Mouse (Mus musculus): ENCODE measurements around the gene Prss36.

The Prss36 gene

DNA sequence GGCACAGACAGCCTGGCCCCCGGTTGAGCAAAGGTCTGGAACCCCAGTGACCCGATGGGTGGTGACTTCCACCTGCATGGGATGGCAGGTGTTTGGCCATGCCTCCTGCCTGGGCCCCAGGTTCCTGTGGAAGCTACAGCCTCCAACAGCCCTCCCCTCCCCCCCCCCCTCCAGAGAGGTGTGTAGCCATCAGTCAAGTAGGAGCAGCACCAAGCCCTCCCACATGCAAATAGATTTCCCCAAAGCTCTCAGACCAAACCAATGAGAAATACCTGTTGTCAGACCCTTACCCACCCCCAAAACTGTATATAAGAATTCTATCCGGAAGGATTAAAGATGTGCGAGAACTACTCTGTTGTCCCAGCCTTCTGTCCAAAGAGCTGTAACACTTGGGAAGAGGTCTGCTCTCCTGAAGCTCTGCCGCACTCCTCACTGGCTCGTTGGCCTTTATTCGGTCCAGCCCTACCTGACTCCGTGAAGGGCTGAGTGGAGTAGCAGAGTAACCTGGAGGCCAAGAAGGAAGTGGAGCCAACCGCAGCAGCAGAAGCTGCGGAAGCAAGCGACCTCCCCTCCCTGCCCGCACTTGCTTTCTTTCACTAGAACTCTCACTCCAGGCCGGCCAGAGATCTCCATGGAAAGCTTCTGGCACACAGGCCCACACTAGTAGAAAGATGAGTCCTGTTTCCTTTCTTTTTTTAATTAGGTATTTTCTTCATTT is 6.5 kb upstream of the Prss36 start:
- TF ChIP-seq GATA4 (IDR thresholded peaks at IDR 0.05; ENCODE audit: insufficient replicate concordance, low read length), result no peak

DNA sequence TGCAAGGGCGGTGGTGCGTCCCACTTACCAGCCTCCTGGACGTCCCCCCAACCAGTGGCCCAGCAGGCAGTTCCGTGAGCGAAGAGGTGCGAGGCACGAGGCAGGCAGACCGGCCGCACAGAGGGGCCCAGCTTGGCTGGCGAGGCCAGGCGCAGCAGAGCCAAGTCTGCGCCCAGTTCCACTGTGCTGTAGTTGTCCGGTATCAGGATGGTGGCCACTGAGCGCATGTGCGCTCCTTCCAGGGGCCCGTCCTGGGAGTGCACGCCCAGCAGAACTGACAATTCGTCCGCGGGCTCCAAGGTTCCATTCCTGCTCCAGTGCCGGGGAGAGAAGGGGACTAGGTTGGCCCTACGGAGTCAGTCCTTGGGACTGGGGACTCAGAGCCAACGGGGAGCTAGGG is 1.9 kb downstream of the Prss36 start:
- no peak for TF ChIP-seq GATA4 (IDR thresholded peaks at IDR 0.05; ENCODE audit: insufficient replicate concordance, low read length)

DNA sequence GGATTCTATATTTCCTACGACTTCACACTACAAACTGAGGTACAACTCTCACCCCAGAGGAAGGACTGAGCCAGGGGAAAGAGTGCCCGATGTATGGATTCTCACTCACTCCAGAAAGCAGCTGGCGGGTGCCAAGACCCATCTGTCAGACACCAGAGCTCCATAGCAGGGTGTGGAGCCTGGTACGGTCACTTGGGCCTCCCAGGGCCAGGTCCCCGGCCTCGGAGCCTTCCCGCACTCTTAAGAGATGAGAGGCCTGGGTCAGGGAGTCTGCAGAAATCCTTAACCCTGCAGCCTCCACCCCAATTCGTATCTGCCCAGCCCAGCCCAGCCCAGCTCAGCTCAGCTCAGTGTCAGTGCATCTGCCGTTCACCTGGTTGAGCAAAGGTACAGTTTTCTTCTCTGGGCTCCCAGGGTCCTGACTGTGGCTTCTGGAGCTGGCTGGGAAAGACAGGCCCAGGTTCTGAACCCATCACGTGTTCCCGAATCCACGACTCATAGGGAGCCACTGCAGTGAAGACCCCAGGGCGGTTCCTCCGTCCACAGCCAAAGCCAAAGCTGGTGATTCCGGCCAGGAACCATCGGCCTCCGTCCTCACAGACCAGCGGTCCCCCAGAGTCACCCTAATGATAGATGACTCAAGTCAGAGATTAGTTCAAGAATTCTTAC is 10.2 kb downstream of the Prss36 start:
- no peak for TF ChIP-seq GATA4 (IDR thresholded peaks at IDR 0.05; ENCODE audit: insufficient replicate concordance, low read length)

DNA sequence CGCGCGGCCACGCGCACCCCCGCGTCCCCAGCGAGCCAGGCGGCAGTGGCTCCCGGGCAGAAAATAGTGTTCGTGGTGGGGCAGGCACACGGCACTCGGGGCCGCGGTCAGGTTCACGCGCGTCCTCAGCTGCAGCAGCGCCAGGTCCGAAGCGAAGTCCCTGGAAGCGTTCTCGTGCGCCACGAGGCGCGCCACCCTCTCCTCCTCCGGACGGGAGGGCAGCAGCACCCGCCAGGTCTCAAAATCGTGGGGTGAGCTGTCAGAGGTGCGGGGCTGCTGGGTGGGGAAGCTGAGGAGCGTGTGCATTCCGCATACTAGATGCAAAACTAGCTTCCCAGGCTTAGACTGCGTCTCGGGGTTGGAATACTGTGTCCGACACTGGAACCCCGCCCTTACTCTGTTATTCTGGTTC is 10.8 kb downstream of the Prss36 start:
- no peak for TF ChIP-seq GATA4 (IDR thresholded peaks at IDR 0.05; ENCODE audit: insufficient replicate concordance, low read length)

DNA sequence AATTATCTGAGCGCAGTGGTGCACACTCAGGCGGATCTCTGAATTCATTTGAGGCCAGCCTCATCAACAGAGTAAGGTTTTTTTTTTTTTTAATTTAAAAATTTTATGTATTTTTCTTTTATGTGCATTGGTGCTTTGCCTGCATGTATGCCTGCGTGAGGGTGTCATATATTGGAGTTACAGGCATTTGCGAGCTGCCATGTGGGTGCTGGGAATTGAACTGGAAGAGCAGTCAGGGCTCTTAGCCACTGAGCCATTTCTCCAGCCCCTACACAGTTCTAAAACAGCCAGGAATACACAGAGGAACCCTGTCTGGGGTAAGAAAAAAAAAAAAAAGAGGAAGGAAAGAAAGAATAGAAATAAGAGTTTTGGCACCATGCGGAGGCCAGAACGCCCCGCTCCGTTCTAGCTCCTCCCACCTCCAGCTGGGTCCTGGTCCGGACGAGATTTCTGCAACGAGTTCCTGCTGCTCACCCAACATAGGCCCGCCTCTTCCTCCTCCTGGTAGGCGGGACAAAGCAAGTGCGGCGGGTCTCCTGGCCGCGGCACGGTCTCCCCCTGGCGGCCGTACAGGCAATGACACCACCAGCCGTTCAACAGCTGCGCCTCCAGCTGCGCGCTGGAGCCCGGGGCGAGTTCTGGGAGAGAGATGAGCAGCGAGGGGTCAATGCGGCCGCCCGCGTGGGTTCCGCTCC is 11.3 kb downstream of the Prss36 start:
- no peak for TF ChIP-seq GATA4 (IDR thresholded peaks at IDR 0.05; ENCODE audit: insufficient replicate concordance, low read length)

DNA sequence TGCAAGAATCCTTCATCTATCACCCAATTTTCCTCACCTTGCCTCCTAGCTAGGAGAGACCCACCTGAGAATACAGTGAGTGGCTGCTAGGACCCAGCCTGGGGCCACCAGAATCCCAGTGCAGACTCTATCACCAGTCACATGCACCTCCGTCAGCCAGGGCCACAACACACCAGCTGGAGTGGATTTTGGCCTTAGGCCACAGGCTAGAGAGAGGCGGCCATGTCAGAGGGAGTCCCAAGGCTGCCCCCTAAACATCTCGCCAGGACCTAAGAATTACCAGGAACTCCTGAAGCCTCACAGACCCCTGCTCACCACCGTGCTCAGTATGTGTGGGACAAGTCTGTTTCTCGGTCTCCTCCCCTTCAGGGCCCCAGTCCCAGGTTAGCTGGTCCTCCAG is 12.4 kb downstream of the Prss36 start:
- TF ChIP-seq GATA4 (IDR thresholded peaks at IDR 0.05; ENCODE audit: insufficient replicate concordance, low read length), result no peak

DNA sequence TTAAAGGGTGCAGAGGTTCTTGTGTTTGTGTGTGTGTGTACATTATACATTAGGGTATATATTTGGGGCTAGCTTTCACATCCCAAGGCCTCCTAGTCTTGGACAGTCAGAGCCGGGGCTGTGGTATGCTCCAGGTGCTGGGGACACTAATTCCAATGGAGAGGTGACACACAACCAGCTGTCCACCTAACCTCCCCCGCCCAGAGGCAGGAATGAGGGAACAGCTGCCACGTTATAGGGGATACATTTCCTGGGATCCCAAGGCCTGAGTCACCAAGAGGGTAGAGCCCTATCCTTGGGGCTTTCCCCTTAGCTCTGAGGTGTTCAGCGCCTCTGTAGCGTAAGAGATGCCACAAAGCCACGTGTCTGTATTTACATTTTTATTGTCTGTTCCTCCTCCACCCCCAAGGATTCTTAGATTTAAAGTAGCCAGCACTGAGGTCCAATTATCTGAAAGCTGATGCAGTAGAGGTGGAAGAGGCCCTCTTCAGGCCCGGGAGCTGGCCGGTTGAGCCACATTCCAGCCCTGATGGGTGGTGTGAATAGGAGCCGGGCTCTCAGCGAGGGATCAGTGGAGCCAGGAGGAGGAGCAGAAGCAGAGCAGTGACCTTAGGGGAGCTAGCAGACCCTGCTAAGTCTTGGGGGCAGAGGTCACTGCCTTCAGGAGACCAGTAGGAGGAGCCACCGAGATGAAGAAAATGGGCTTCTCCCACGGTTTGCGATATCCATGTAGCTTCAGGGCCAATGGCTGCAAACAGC is 14.1 kb downstream of the Prss36 start:
- no peak for TF ChIP-seq GATA4 (IDR thresholded peaks at IDR 0.05; ENCODE audit: insufficient replicate concordance, low read length)

DNA sequence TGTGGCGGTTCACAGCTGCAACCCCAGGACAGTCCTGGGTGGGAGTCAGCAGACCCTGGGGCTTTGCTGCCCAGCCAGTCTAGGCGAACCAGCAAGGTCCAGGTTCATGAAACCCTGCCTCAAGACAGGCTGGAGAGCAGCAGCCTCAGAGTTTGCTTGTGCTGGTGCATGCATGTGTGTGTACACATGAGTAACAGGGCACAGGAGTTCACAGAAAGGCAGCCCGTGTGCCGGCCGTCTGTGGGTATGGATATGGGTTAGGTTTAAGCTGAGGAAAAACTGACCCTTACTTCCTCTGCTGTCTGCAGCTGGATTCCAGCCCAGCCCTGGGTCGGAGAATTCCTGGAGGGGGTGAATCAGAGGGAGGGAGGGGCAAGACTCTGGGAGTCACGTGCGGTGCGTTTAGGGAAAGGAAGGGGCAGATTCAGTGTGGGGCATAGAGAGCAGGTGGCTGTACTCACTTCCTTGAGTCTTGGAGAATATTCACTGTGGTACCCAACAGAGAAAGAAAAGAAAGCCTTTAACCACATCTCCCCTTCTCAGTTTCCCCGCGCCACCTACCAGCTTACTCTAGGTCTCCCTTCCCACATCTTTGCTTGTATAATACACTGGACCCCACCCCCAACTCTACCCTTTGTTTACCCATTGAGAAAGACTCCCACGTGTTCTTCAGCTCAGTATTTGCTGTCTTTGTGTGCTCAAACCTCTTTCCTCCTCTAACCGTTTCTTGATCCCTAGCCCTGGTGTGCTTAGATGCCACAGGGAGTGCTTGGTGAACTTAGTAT is 15.0 kb downstream of the Prss36 start:
- TF ChIP-seq GATA4 (IDR thresholded peaks at IDR 0.05; ENCODE audit: insufficient replicate concordance, low read length), result no peak

DNA sequence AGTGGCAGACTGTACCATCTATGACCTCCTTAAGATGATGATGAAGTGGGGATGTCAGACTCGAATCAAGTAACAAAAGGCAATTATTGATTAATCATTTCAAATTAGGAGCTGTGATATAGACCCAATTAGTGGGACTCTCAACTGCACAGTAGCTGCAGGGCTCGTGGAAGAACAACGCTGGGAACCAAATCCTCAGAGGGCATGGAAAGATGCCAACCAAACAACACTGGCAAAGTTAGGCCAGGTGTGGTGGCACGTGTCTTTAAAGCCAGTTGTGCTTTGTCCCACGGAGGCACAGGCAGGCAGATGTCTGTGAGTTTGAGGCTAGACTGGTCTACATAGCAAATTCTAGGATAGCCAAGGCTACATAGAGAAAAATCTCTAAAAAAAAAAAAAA is 15.9 kb downstream of the Prss36 start:
- TF ChIP-seq GATA4 (IDR thresholded peaks at IDR 0.05; ENCODE audit: insufficient replicate concordance, low read length), result no peak

DNA sequence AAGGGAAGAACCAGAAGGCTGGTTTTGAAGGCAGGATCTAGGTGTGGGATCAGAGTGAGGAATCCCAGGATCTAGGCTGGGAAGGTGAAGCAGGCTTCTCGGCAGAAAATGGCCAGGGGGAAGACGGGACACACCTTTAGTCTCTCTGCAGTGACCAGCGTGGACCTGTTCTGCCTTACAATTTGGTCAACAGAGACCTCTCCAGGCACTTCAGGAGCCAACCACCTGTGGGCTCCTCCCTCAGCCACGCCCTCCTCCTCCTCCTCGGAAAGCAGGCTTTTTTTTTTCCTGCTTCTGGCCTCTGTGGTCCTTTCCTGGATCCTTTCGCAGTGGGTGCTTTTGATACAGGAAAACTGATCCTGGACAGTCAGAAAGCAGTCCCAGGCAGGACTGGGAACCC is 16.6 kb downstream of the Prss36 start, which contains the start of gene Prss8:
Prss8 (minus strand) TSS at position 182 of the 400 bp plus-strand sequence.
- no peak for TF ChIP-seq GATA4 (IDR thresholded peaks at IDR 0.05; ENCODE audit: insufficient replicate concordance, low read length)

DNA sequence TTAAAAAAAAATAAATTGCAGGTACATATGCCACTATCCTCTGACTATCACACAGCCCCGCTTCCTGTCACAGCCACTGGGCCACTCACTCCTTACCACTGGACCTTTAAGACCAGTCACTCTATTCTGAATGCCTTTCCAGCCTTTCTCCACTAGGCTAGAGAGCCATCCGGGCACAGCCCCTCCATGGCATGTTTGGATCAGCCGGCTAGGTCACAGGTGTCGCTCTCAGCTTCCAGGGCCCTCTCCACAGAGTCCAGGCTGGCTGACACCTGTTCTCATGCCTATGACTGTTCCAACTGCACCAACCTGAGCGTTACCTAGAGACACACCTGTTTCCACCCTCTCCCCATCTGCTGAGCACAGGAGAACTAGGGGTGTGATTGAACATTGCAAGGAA is 17.9 kb downstream of the Prss36 start:
- TF ChIP-seq GATA4 (IDR thresholded peaks at IDR 0.05; ENCODE audit: insufficient replicate concordance, low read length), result no peak

DNA sequence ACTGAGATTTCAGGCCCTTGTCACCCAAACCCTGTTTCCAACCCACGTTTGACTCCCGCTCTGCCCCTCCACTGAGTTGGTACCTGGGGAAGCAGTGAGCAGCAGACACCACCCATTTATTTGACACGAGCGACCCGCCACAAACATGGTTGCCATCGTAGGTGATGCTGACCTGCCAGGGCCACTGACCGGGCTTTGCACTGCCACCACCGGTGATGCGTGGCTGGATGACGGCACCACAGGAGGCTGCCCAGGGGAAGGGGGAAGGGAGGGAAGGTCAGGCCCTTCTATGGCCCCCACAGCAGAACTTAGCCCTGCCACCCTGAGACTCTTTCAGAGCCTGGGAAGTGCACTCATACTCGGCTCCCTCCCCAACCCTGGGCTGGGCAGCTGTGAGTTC is 18.8 kb downstream of the Prss36 start:
- no peak for TF ChIP-seq GATA4 (IDR thresholded peaks at IDR 0.05; ENCODE audit: insufficient replicate concordance, low read length)

DNA sequence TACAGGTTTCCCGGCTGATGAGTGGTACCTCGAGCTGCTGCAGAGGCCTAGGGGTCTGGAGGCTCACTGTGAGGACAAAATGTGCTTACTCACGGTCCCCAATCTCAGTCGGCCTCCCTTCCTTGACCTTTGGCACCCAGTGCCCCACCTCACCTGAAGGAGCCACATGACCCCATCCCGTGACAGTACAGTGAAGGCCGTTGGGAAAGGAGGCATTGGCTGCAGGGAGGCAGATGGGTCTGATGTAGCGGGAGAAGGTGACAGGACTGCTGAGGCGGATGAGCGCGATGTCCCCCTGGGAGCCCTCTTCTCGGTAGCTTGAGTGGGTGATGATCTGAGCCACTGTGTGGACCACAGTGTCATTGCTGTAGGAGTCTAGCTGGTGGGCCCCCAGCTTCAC is 19.7 kb downstream of the Prss36 start:
- no peak for TF ChIP-seq GATA4 (IDR thresholded peaks at IDR 0.05; ENCODE audit: insufficient replicate concordance, low read length)

DNA sequence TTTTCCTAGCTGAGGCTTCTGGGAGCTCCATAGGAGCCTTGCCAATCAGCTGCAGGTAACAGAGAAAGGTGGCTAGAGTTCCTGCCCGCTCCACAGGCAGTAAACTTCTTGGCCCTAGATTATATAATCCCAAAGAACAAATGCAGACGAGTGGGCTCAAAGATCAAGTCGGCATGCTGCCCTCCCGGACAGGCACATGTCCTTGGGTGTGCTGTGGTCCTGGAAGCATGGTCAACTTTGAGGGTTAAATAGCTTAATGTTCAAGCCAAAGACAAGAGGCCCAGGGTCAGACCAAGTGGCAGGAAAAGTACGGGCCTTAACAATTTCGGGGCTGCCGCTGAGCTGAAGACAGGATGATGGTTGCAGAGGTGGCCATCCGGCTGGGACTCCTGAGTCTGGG is 20.5 kb downstream of the Prss36 start:
- TF ChIP-seq GATA4 (IDR thresholded peaks at IDR 0.05; ENCODE audit: insufficient replicate concordance, low read length), result no peak

DNA sequence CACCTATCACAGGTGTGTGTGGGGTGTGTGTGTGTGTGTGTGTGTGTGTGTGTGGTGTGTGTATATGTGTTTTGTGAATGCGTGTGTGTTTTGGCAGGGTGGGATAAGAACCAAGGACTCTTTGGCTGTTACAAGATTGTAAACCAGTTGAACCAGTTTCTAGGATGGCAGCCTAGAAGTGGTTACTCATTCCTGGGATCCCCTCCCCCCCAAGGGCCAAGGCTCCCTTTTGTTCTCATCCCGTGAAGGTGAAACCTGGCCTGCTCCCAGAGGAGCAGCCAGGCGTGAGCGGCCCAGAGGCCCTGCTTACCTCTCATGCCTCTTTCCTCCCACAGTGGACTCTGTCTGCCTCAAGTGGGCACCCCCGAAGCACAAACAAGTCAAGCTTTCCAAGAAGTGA is 21.3 kb downstream of the Prss36 start:
- TF ChIP-seq GATA4 (IDR thresholded peaks at IDR 0.05; ENCODE audit: insufficient replicate concordance, low read length), result no peak
